Mouse (Mus musculus) G1E (cell line): ENCODE data around the gene Btbd18.

Experiments used
- CTCF ChIP-seq: IDR thresholded peaks from 2 replicates; pipeline ENCODE4 v1.5.1; 2012; ENCODE audit warnings: low read depth, low read length, inconsistent platforms, mixed read lengths
- GATA1 ChIP-seq: IDR thresholded peaks from 2 replicates; pipeline ENCODE4 v1.6.1; 2012; ENCODE audit warnings: borderline replicate concordance, low read length, inconsistent platforms, mixed read lengths
- GATA2 ChIP-seq: IDR thresholded peaks from 2 replicates; pipeline ENCODE4 v1.6.1; 2012; ENCODE audit warnings: low read depth, low read length, inconsistent platforms, borderline replicate concordance
- POLR2AphosphoS5 ChIP-seq: IDR thresholded peaks from 2 replicates; pipeline ENCODE4 v1.6.1; 2012; ENCODE audit warnings: low read depth, low read length, inconsistent platforms; ENCODE audit not compliant: insufficient replicate concordance
- TAL1 ChIP-seq: conservative IDR thresholded peaks from 2 replicates; pipeline ENCODE4 v1.6.1; 2012; ENCODE audit warnings: low read depth, low read length, inconsistent platforms, mixed read lengths

DNA sequence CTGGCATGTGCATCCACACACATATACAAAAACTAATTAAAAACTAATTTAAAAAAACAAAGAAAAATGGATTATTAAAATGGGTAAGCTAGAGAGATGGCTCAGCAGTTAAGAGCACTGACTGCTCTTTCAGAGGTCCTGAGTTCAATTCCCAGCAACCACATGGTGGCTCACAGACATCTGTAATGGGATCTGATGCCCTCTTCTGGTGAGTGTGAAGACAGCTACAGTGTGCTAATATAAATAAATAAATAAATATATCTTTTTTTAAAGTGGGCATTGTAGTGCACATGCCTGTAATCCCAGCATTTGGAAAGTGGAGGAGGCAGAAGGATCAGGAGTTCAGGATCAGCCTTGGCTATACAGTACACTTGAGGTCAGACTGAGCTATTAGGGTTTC is 5.5 kb upstream of the Btbd18 start:
- no peak for TF ChIP-seq CTCF
- no peak for TF ChIP-seq TAL1
- no peak for TF ChIP-seq GATA1
- no peak for TF ChIP-seq GATA2
- TF ChIP-seq POLR2AphosphoS5: no peak
